In genomic region chr1:89103505-89103904, GRCm38 (mm10) we compare ENCODE assay signal across 15 mouse cellular contexts. TPM values are rescaled to one million over a fixed set of nuclear protein-coding genes. Genes with fewer than 3 reads are reported as not detected.
DNase-seq lines count a peak whose midpoint lies in the region; ATAC-seq and TF ChIP-seq lines count a peak whose summit lies in the region.
"Had no signal": no experiment of that assay in that cellular context is flagged by ENCODE, and none has a peak within 500 bp of the region (broad histone marks: within the 10 kb centered on the region; RNA-seq: fewer than 3 reads in every experiment).

No protein-coding gene starts in this region.

- no peak for DNase-seq in forebrain, embryonic 10.5 days (ENCODE audit: extremely low spot score, low spot score)
- peak; percentile 37 for DNase-seq in lung, postnatal 0 days (ENCODE audit: low spot score)
- DNase-seq in lung, postnatal 14 days: no peak
- DNase-seq in limb, embryonic 10.5 days (ENCODE audit: low spot score): no peak
- no peak for DNase-seq in spleen, postnatal 14 days (ENCODE audit: low spot score in 2 of 2)
- DNase-seq: cerebellum, adult 11-12 months; gastrocnemius, postnatal 36 days; liver, postnatal 0 days had no signal

- H3K27ac ChIP-seq in forebrain, embryonic 10.5 days: peak overlapping the region; percentile 85
- H3K27ac ChIP-seq in forebrain, embryonic 16.5 days (ENCODE audit: low read length): no peak overlapping the region
- H3K27ac ChIP-seq in intestine, embryonic 15.5 days: 0 out of 2 replicates have a peak overlapping the region, but pooled peaks have one; percentile 33
- H3K27ac ChIP-seq in intestine, postnatal 0 days (ENCODE audit: low read depth, low read length): no peak overlapping the region
- H3K27ac ChIP-seq in lung, postnatal 0 days (ENCODE audit: low read length): peak overlapping the region; percentile 80
- H3K27ac ChIP-seq in limb, embryonic 10.5 days: peak overlapping the region; percentile 72; the same call in 1 of the 2 replicates
- H3K27ac ChIP-seq: midbrain, embryonic 15.5 days had no signal

- H3K27me3 ChIP-seq in forebrain, embryonic 10.5 days (ENCODE audit: poor library complexity, severe bottlenecking): no peaks in the 10 kb centered on the region
- no peaks in the 10 kb centered on the region for H3K27me3 ChIP-seq in forebrain, embryonic 16.5 days (replicated peaks; ENCODE audit: control insufficient read depth, insufficient read depth, low read length)
- H3K27me3 ChIP-seq in intestine, embryonic 15.5 days (replicated peaks): no peaks in the 10 kb centered on the region
- H3K27me3 ChIP-seq in intestine, postnatal 0 days (replicated peaks; ENCODE audit: control insufficient read depth, insufficient read depth, low read length): no peaks in the 10 kb centered on the region
- H3K27me3 ChIP-seq in lung, postnatal 0 days (replicated peaks; ENCODE audit: insufficient read depth, low read length): no peaks in the 10 kb centered on the region
- H3K27me3 ChIP-seq in limb, embryonic 10.5 days (ENCODE audit: low read depth, poor library complexity, severe bottlenecking): no peaks in the 10 kb centered on the region
- H3K27me3 ChIP-seq: limb, embryonic 13.5 days; midbrain, embryonic 15.5 days had no signal

- TF ChIP-seq EP300 in lung, postnatal 0 days (IDR thresholded peaks at IDR 0.05): no peak

- no peak overlapping the region for H3K4me3 ChIP-seq in forebrain, embryonic 10.5 days
- H3K4me3 ChIP-seq in forebrain, embryonic 16.5 days (replicated peaks; ENCODE audit: low read length): no peak overlapping the region
- no peak overlapping the region for H3K4me3 ChIP-seq in intestine, embryonic 15.5 days (replicated peaks)
- no peak overlapping the region for H3K4me3 ChIP-seq in intestine, postnatal 0 days (ENCODE audit: low read depth, low read length)
- H3K4me3 ChIP-seq in lung, postnatal 0 days (ENCODE audit: low read depth, low read length): no peak overlapping the region
- H3K4me3 ChIP-seq in limb, embryonic 10.5 days: no peak overlapping the region
- H3K4me3 ChIP-seq: erythroblast, embryonic 14.5 days; limb, embryonic 13.5 days; midbrain, embryonic 15.5 days had no signal

- 88% methylated on average over 12 of the region's 12 CpGs for WGBS in forebrain, embryonic 10.5 days
- 89% methylated on average over 12 of the region's 12 CpGs for WGBS in forebrain, embryonic 16.5 days
- 68% methylated on average over 12 of the region's 12 CpGs for WGBS in intestine, embryonic 15.5 days
- 71% methylated on average over 12 of the region's 12 CpGs for WGBS in intestine, postnatal 0 days
- 58% methylated on average over 12 of the region's 12 CpGs for WGBS in lung, postnatal 0 days
- WGBS in limb, embryonic 10.5 days: 85% methylated on average over 12 of the region's 12 CpGs

- no peak for ATAC-seq in forebrain, embryonic 16.5 days
- ATAC-seq in intestine, embryonic 15.5 days: no peak; the same call in 1 of the 2 replicates
- no peak for ATAC-seq in intestine, postnatal 0 days
- no peak for ATAC-seq in lung, postnatal 0 days
- ATAC-seq: hindbrain, embryonic 16.5 days; liver, postnatal 0 days; midbrain, embryonic 15.5 days had no signal

- no peak for TF ChIP-seq CTCF in intestine, postnatal 0 days (IDR thresholded peaks at IDR 0.05; ENCODE audit: low read depth)
- TF ChIP-seq CTCF in lung, postnatal 0 days (IDR thresholded peaks at IDR 0.05): no peak

- 0 out of 2 replicates have a peak, but pooled peaks cover 6% of the 10 kb centered on the region for H3K36me3 ChIP-seq in forebrain, embryonic 10.5 days (replicated peaks)
- H3K36me3 ChIP-seq in forebrain, embryonic 16.5 days (ENCODE audit: control insufficient read depth, insufficient read depth): no peaks in the 10 kb centered on the region
- H3K36me3 ChIP-seq in intestine, embryonic 15.5 days: no peaks in the 10 kb centered on the region
- H3K36me3 ChIP-seq in intestine, postnatal 0 days (ENCODE audit: control insufficient read depth, insufficient read depth): no peaks in the 10 kb centered on the region
- no peaks in the 10 kb centered on the region for H3K36me3 ChIP-seq in lung, postnatal 0 days (ENCODE audit: insufficient read depth, low read length)
- H3K36me3 ChIP-seq in limb, embryonic 10.5 days: peaks cover 6% of the 10 kb centered on the region; the same call in 1 of the 2 replicates
- H3K36me3 ChIP-seq: limb, embryonic 13.5 days; midbrain, embryonic 15.5 days had no signal

- H3K9me3 ChIP-seq in forebrain, embryonic 10.5 days: no peaks in the 10 kb centered on the region
- H3K9me3 ChIP-seq in forebrain, embryonic 16.5 days (ENCODE audit: control insufficient read depth, low read length): no peaks in the 10 kb centered on the region
- H3K9me3 ChIP-seq in intestine, embryonic 15.5 days: no peaks in the 10 kb centered on the region
- H3K9me3 ChIP-seq in intestine, postnatal 0 days (ENCODE audit: control insufficient read depth): no peaks in the 10 kb centered on the region
- no peaks in the 10 kb centered on the region for H3K9me3 ChIP-seq in lung, postnatal 0 days (ENCODE audit: low read length)
- H3K9me3 ChIP-seq in limb, embryonic 10.5 days (replicated peaks): no peaks in the 10 kb centered on the region
- H3K9me3 ChIP-seq: limb, embryonic 13.5 days; midbrain, embryonic 15.5 days had no signal

- H3K9ac ChIP-seq in forebrain, embryonic 16.5 days (replicated peaks; ENCODE audit: low read depth, low read length): no peak overlapping the region
- no peak overlapping the region for H3K9ac ChIP-seq in intestine, embryonic 15.5 days
- H3K9ac ChIP-seq in intestine, postnatal 0 days (ENCODE audit: low read depth, low read length): no peak overlapping the region
- H3K9ac ChIP-seq in lung, postnatal 0 days (replicated peaks; ENCODE audit: low read depth): no peak overlapping the region
- H3K9ac ChIP-seq: limb, embryonic 13.5 days; liver, postnatal 0 days; midbrain, embryonic 15.5 days had no signal

- peaks cover 64% of the 10 kb centered on the region for H3K4me1 ChIP-seq in forebrain, embryonic 10.5 days
- H3K4me1 ChIP-seq in forebrain, embryonic 16.5 days (replicated peaks; ENCODE audit: control insufficient read depth, insufficient read depth, low read length): peaks cover 8% of the 10 kb centered on the region
- peaks cover 39% of the 10 kb centered on the region for H3K4me1 ChIP-seq in intestine, embryonic 15.5 days (replicated peaks)
- H3K4me1 ChIP-seq in intestine, postnatal 0 days (replicated peaks; ENCODE audit: control insufficient read depth, insufficient read depth, low read length): peaks cover 5% of the 10 kb centered on the region
- peaks cover 51% of the 10 kb centered on the region for H3K4me1 ChIP-seq in lung, postnatal 0 days (ENCODE audit: insufficient read depth, low read depth, low read length)
- H3K4me1 ChIP-seq in limb, embryonic 10.5 days: peaks cover 60% of the 10 kb centered on the region

- H3K4me2 ChIP-seq in forebrain, embryonic 16.5 days (ENCODE audit: low read length): no peak overlapping the region
- no peak overlapping the region for H3K4me2 ChIP-seq in intestine, embryonic 15.5 days (replicated peaks)
- H3K4me2 ChIP-seq in intestine, postnatal 0 days (replicated peaks; ENCODE audit: low read depth): no peak overlapping the region
- H3K4me2 ChIP-seq in lung, postnatal 0 days (replicated peaks; ENCODE audit: low read depth, low read length): 0 out of 2 replicates have a peak overlapping the region, but pooled peaks have one; percentile 2
- H3K4me2 ChIP-seq: midbrain, embryonic 15.5 days had no signal

RNA-seq across cellular contexts. Expression of gene Sh3bp4, which starts 33.3 kb away (rescaled TPM):
- polyA plus RNA-seq in forebrain, embryonic 10.5 days (2016; fragmentation: Nextera tagmentation; extraction: Ambion mirVana): 27.7 and 28.7 TPM in 2 replicates
- polyA plus RNA-seq in forebrain, embryonic 16.5 days (2015; fragmentation: Nextera tagmentation; extraction: Ambion mirVana): 20.6 and 22.2 TPM in 2 replicates
- polyA plus RNA-seq in intestine, embryonic 15.5 days (2015; fragmentation: Nextera tagmentation; extraction: Ambion mirVana): 16.3 and 17.0 TPM in 2 replicates
- polyA plus RNA-seq in intestine, postnatal 0 days (2015; fragmentation: Nextera tagmentation; extraction: Ambion mirVana): 6.1 and 6.2 TPM in 2 replicates
- 18.9 and 22.0 TPM in 2 replicates for polyA plus RNA-seq in lung, postnatal 0 days (2015; fragmentation: Nextera tagmentation; extraction: Ambion mirVana)
- polyA plus RNA-seq in limb, embryonic 10.5 days (2016; fragmentation: Nextera tagmentation; extraction: Ambion mirVana): 25.9 and 26.9 TPM in 2 replicates
- polyA plus RNA-seq: erythroblast, embryonic 14.5 days had no signal

Comparison
In these comparisons a context has a peak if more than half of its experiments do, and no peak if none do; other contexts are left out.
1. H3K27ac ChIP-seq: peak in forebrain, embryonic 10.5 days (single experiment), intestine, embryonic 15.5 days (single experiment), lung, postnatal 0 days (single experiment) and limb, embryonic 10.5 days (single experiment); none in forebrain, embryonic 16.5 days (single experiment) and intestine, postnatal 0 days (single experiment).